Mouse (Mus musculus) embryo, embryonic 10 days (tissue): ENCODE measurements around the gene Poln.

ENCODE experiments used
- DNase-seq: peaks from one replicate; pipeline ENCODE4 v3.0.0-alpha.2; 2015; ENCODE audit warnings: low spot score

Gene Poln

GRCm38 (mm10) chr5:34186391-34186790, 17.1 kb upstream of the Poln start:
- DNase-seq = no peak

GRCm38 (mm10) chr5:34185791-34186190, 16.5 kb upstream of the Poln start:
- no peak for DNase-seq

- DNase-seq = no peak
Measured at GRCm38 (mm10) chr5:34185051-34185580, 15.9 kb upstream of the Poln start.

- DNase-seq = no peak
Measured at GRCm38 (mm10) chr5:34183976-34184375, 14.7 kb upstream of the Poln start.

GRCm38 (mm10) chr5:34183156-34183880, 14.1 kb upstream of the Poln start:
- DNase-seq = no peak

GRCm38 (mm10) chr5:34182486-34182885, 13.2 kb upstream of the Poln start:
- no peak for DNase-seq

GRCm38 (mm10) chr5:34177821-34178220, 8.6 kb upstream of the Poln start:
- no peak for DNase-seq

GRCm38 (mm10) chr5:34177091-34177490, 7.8 kb upstream of the Poln start:
- no peak for DNase-seq

- no peak for DNase-seq
Measured at GRCm38 (mm10) chr5:34176691-34177090, 7.4 kb upstream of the Poln start.

- no peak for DNase-seq
Measured at GRCm38 (mm10) chr5:34175403-34175694, 6.1 kb upstream of the Poln start.

GRCm38 (mm10) chr5:34174550-34175402, 5.5 kb upstream of the Poln start:
- DNase-seq = no peak

- DNase-seq = no peak
Measured at GRCm38 (mm10) chr5:34174021-34174420, 4.8 kb upstream of the Poln start.

GRCm38 (mm10) chr5:34170726-34171125, 1.5 kb upstream of the Poln start:
- DNase-seq = no peak

- no peak for DNase-seq
Measured at GRCm38 (mm10) chr5:34169954-34170353, 706 bp upstream of the Poln start.

- no peak for DNase-seq
Measured at GRCm38 (mm10) chr5:34167857-34168256, 1.4 kb downstream of the Poln start.

- no peak for DNase-seq
Measured at GRCm38 (mm10) chr5:34165793-34166192, 3.5 kb downstream of the Poln start.

GRCm38 (mm10) chr5:34148476-34148875, 20.8 kb downstream of the Poln start:
- DNase-seq = no peak

GRCm38 (mm10) chr5:34147554-34147953, 21.7 kb downstream of the Poln start:
- DNase-seq = no peak

- DNase-seq = peak; percentile 65
Measured at GRCm38 (mm10) chr5:34139751-34140150, 29.5 kb downstream of the Poln start.

- DNase-seq = no peak
Measured at GRCm38 (mm10) chr5:34132731-34133130, 36.5 kb downstream of the Poln start.

- peak; percentile 7 for DNase-seq
Measured at GRCm38 (mm10) chr5:34124131-34124530, 45.1 kb downstream of the Poln start.

GRCm38 (mm10) chr5:34119121-34119856, 50.0 kb downstream of the Poln start:
- no peak for DNase-seq

GRCm38 (mm10) chr5:34105681-34106080, 63.6 kb downstream of the Poln start:
- DNase-seq = no peak
